Mouse (Mus musculus) left cerebral cortex, postnatal 4 days (tissue): ENCODE measurements at regions not wholly inside any gene's neighbourhood (a gene's known extent, or its start where the extent isn't known, plus 50 kb on each side); places are given as distances from the start of the nearest gene placed in this dataset.

Experiments
- DNase-seq: peaks from one replicate; pipeline ENCODE4 v3.0.0-alpha.2; 2022
- intact Hi-C: fragments of 180-260 bp; cut with DNase I; formaldehyde crosslinking; loops from one replicate; pipeline ENCODE4 v1.15.1; 2025

- intact Hi-C loops: no loop called here
- DNase-seq: peak; percentile 32
These were observed 659.4 kb upstream of the Zeb2 start for GRCm38 (mm10) chr2:45776485-45777135.

GRCm38 (mm10) chr2:45775691-45776090 is 658.5 kb upstream of the Zeb2 start:
- DNase-seq: no peak
- intact Hi-C loops: no loop called here

GRCm38 (mm10) chr2:45774416-45774815 is 657.2 kb upstream of the Zeb2 start:
- no peak for DNase-seq
- intact Hi-C loops: no loop called here

GRCm38 (mm10) chr2:45757176-45757575 is 640.0 kb upstream of the Zeb2 start:
- no peak for DNase-seq
- intact Hi-C loops: no loop called here

GRCm38 (mm10) chr2:45756395-45756794 is 639.2 kb upstream of the Zeb2 start:
- no peak for DNase-seq
- intact Hi-C loops: no loop called here

GRCm38 (mm10) chr2:45751746-45752145 is 634.6 kb upstream of the Zeb2 start:
- intact Hi-C loops: no loop called here
- DNase-seq: no peak

- intact Hi-C loops: no loop called here
- DNase-seq: no peak
These were observed 632.2 kb upstream of the Zeb2 start for GRCm38 (mm10) chr2:45749379-45749778.

GRCm38 (mm10) chr2:45747263-45748236 is 630.4 kb upstream of the Zeb2 start:
- no peak for DNase-seq
- intact Hi-C loops: no loop called here

GRCm38 (mm10) chr2:45746606-45747005 is 629.4 kb upstream of the Zeb2 start:
- no peak for DNase-seq
- intact Hi-C loops: no loop called here

GRCm38 (mm10) chr2:45736278-45736677 is 619.1 kb upstream of the Zeb2 start:
- no peak for DNase-seq
- intact Hi-C loops: no loop called here

- intact Hi-C loops: no loop called here
- no peak for DNase-seq
These were observed 596.8 kb upstream of the Zeb2 start for GRCm38 (mm10) chr2:45713997-45714396.

- intact Hi-C loops: no loop called here
- DNase-seq: no peak
These were observed 589.8 kb upstream of the Zeb2 start for GRCm38 (mm10) chr2:45707026-45707425.

- intact Hi-C loops: no loop called here
- DNase-seq: no peak
These were observed 585.3 kb upstream of the Zeb2 start for GRCm38 (mm10) chr2:45702511-45702910.

GRCm38 (mm10) chr2:45700578-45700977 is 583.4 kb upstream of the Zeb2 start:
- intact Hi-C loops: no loop called here
- DNase-seq: no peak

GRCm38 (mm10) chr2:45693291-45694020 is 576.3 kb upstream of the Zeb2 start:
- DNase-seq: no peak
- intact Hi-C loops: no loop called here

GRCm38 (mm10) chr2:45692819-45693218 is 575.6 kb upstream of the Zeb2 start:
- intact Hi-C loops: no loop called here
- no peak for DNase-seq

- intact Hi-C loops: no loop called here
- DNase-seq: no peak
These were observed 571.8 kb upstream of the Zeb2 start for GRCm38 (mm10) chr2:45688996-45689395.

- intact Hi-C loops: no loop called here
- DNase-seq: no peak
These were observed 564.1 kb upstream of the Zeb2 start for GRCm38 (mm10) chr2:45681251-45681650.

- intact Hi-C loops: no loop called here
- no peak for DNase-seq
These were observed 562.1 kb upstream of the Zeb2 start for GRCm38 (mm10) chr2:45679101-45679895.

GRCm38 (mm10) chr2:45678685-45679084 is 561.5 kb upstream of the Zeb2 start:
- intact Hi-C loops: no loop called here
- no peak for DNase-seq

GRCm38 (mm10) chr2:45675776-45676175 is 558.6 kb upstream of the Zeb2 start:
- intact Hi-C loops: no loop called here
- no peak for DNase-seq
